Mouse (Mus musculus) adrenal gland, postnatal 10 days (tissue): ENCODE results near the gene Cpne6. TPM values are rescaled to one million over a fixed set of nuclear protein-coding genes. Genes with fewer than 3 reads are reported as not detected.

Source experiments
- DNase-seq: peaks from one replicate; pipeline ENCODE4 v3.0.0; 2021; ENCODE audit warnings: mixed read lengths
- long read RNA-seq, 2 experiments: library from polyadenylated mRNA; stranded (forward); transcript quantifications; one replicate each; pipeline ENCODE4 v2.0.0; 2021
- total RNA-seq, 2 experiments: library from RNA; stranded (reverse); gene quantifications; 2 replicates each; pipeline ENCODE4 v1.2.3; 2021

Cpne6 gene
- under 1 TPM; 0.09 to 0.61 TPM for total RNA-seq
- long read RNA-seq, experiment 1: 0 reads
- long read RNA-seq, experiment 2: 0 reads

GRCm38 (mm10) chr14:55510125-55510731 is at the start of gene Cpne6:
TSS of gene Cpne6 (plus strand) at chr14:55510445.
- no peak for DNase-seq

DNA sequence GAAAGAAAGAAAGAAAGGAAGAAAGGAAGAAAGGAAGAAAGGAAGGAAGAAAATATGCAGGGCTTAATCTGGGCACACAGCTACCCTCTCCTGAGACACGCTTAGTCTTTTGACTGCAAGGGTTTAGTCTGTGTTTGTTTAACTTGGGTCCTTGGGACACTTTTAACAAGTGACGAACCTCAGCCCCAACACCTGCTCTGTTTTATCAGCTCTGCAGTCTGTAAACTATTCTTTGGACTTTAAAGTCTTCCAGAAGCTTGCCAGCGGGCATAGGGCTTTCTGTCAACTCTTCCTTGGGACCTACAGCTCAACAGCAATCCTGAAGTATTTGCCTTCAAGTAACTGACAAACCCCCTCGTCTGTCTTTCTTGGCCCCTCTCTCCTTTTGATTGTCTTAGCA is 48.5 kb upstream of the Cpne6 start:
- DNase-seq: no peak

- no peak for DNase-seq
These were observed 43.8 kb upstream of the Cpne6 start for GRCm38 (mm10) chr14:55466481-55466880.

DNA sequence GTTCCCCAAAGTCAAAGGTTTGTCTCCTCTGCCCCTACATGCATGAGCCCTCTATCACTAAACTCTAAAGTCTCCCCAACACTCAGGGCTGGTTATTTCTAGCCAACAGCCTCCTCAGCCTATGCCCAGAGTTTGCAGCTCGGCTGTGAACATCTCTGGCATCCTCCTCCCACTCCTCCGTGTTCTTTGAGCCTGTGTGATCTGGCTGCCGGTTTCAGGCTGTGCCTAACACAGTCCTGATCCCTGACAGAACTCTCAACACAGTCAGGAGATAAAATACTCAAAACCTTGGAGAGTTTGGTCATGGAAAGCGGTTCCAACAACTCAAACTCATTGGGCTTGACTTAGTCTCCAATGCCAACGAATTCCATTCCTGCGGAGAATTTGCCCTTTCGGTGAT is 43.1 kb upstream of the Cpne6 start:
- DNase-seq: no peak

DNA sequence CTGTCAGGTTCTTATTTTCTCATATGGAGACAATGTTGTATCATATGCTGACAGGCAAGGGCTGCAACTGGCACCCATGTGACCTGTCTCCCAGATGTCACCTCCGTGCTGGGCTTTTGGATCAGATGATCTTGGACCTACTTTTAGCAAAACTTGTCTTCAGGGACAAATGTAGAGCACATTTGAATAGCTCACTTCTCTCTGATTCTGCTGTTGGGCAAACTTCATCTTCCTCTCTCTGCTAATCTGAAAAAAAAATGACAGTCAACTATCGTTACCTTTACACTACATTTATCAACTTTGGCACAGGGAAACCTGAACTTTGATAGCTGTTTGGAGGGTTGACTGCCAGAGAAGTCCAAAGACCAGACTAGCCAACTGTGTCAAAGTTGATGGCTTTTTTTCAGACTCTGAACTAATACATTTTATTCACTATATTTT is 41.9 kb upstream of the Cpne6 start:
- DNase-seq: peak; percentile 36

DNA sequence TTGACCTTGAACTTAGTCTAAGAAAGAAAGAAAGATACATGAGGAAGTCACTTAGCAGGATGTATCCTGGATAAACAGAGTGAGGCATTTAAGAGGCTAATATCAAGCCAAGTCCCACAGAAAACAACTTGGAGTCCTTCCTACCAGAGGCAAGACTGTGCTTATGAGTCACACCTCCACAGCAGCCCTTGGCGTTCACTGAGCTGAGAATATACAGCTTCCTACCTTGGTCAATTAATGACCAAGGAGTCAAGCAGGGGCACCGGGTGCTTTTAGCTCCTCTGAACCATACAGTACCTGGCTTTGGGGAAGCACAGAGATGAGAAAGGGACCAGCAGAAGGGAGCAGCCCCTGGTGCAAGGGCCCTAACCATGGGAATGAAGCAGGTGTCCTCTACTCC is 41.2 kb upstream of the Cpne6 start:
- DNase-seq: peak; percentile 32

DNA sequence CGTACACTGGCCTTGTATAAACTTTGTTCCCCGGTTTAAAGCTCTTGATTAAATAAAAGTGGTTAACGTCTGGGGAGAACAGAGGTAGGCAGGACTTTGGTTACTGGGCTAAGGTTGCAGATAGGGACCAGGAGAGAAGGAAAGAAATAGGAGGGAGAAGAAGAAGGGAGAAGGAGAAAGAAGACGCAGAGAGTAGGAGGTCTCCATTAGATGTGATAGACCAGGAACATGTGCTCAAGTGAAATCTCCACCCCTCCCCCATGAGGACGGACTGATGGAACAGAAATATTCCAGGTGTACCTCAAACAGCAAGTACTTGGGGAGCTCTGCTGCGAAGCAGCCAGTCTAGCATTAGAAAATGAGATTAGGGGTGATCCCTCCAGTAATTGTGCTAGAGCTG is 40.4 kb upstream of the Cpne6 start:
- no peak for DNase-seq

DNA sequence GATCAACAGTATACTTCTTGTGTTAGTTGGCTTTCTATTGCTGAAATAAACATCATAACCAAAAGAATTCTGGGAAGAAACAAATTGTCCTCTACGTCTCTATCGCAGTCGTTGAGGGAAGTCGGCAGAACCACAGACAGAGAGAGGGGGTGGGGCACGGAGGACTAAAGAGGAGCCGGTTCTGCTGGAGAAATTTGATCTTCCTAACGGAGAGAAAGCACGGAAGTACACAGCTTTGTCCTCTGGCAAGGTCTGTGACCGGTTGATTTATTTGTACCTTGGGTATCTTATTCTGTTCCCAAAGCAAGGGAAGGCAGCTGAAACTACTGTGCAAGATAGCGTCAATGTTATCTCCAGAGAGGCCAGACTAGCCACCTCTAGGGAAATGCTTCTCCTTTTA is 39.4 kb upstream of the Cpne6 start:
- peak; percentile 33 for DNase-seq

DNA sequence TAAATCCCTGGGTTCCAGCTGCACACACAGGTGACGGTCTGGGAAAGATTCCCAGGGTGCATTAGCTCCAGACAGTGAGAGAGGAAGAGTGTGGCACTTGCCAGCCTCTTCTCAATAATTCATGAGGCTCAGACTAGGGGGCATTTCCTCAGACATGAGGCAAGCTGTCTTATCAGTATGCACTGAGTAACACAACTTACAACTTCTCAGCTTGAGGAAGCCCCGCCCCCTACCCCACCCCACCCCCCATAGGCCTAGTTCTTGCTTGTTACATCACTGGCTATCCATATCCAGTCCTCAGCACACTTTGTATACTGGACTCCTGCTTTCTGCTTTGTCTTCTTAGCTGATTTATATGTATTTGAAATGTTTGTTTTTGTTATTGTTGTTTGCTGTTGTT is 34.6 kb upstream of the Cpne6 start:
- no peak for DNase-seq

- no peak for DNase-seq
These were observed 32.8 kb upstream of the Cpne6 start for GRCm38 (mm10) chr14:55477421-55477820.

- DNase-seq: no peak
These were observed 32.4 kb upstream of the Cpne6 start for GRCm38 (mm10) chr14:55477829-55478228.

GRCm38 (mm10) chr14:55478651-55479599 is 31.3 kb upstream of the Cpne6 start, which contains the start of gene Dhrs4:
TSS of gene Dhrs4 (plus strand) at chr14:55478758.
- DNase-seq: peak; percentile 88

GRCm38 (mm10) chr14:55479629-55480028 is 30.6 kb upstream of the Cpne6 start:
- DNase-seq: no peak

GRCm38 (mm10) chr14:55484430-55485085 is 25.7 kb upstream of the Cpne6 start:
- no peak for DNase-seq

- DNase-seq: no peak
These were observed 23.4 kb upstream of the Cpne6 start for GRCm38 (mm10) chr14:55486836-55487235.

DNA sequence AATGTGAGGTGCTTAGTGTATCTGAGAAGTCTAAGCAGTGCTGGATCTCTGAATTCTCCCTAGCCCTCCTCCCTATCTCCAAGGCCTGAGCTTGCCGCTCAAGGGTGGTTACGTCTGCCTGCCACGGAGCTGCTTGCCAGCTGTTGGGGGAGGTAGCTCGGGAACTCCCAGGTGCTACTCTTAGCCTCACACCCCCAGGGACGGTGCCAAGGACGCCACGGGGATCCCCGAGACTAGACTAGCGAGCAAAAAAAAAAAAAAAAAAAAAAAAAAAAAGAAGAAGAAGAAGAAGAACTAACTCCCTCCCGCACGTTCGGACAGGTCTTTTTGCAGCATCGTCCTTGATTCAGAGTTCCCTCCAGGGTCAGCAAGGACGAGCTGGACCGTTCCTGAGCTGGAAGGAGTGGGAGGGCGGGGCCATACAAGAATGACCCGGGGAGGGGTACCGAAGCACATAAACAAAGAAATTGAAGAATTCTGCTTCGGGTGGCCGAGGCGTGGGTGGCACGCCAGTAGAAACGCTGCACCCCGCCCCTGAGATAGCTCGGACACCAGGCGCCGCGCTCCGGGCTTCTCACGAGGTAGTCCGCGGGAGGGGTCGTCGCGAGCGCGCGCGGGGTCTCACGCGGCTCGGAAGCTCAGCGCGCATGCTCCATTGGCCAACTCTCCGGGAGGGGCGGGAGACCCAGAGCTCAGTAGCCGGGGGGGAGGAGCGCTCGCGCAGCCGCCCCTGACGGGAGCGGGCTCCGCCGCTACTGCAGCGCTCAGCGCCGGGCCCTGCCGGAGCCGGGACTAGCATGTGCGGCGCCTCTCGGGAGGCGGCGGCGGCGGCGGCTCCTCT is 19.7 kb upstream of the Cpne6 start, which contains the start of gene Carmil3:
TSS of gene Carmil3 (plus strand) at position 291 of the 841 bp plus-strand sequence.
- DNase-seq: peak; percentile 78

DNA sequence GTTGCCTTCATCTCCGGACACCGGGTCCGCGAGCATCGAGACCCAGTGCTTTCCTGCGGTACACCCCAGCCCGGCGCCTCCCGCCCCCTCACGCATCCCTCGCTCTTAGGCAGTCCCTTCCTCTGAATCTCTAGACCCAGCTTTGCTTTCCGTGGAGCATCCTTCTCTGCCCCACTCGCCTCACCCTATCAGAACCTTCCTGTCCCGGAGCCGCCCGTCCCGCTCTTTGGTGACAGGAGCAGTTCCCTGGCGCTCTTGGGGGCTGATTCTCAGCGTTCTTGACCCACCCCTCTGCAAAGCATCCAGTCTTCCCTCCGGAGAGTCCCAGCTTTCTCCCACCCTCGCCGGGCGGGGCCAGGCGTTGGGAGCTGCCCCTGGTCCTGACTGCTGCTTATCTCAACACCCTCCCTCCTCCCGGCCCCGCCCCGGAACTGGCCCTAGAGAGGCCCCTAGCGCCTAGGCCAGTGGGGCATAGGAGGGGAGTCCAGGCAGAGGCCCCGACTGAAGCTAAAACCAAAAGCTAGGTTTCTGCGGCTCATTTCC is 18.9 kb upstream of the Cpne6 start:
- peak; percentile 79 for DNase-seq

DNA sequence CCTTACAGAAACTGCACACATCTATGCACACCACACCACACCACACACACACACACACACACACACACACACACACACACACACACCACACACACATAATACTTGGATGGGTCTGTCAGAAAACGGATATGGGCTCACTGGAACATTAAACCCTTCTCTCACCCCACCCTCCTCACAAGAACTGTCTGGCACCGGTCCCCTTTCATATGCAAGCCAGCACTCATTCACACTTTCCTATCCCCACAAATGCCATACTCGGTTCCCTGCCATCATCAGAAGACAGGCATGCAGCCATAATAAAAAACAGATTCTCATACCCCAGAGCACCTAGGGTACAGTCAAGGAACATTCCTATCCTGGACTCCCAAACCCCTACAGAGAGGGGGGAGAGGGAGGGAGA is 18.1 kb upstream of the Cpne6 start:
- no peak for DNase-seq

DNA sequence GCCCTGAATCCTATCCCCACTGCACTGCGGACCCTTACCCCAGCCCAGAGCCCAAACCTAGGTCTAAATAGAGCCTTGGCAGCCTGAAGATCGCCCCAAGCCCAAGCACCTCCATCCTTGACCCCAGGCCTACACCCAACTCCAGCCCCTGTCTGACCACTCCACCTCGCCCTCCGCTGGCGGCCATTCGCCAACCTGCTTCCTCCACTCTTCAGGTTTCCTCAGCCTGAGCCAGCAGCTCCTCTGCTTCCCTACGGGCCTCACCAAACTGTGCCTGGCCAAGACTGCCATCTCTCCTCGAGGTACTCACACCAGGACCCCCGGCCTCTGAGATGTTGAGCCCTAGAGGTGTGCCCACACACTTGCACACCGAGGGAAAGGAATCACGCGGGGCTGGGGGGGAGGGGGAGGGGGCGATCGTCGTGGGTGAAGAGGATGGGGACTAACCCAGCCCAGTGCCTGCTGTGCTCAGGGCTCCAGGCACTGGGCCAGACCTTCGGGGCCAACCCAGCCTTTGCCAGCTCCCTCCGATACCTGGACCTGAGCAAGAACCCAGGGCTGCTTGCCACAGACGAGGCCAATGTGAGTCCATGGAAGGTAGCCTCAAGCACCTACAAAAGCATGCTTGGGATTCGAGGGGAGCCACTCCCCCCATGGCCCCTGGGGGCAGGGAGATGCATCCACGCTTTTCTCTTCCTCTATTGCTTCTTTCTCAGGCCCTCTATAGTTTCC is 14.6 kb upstream of the Cpne6 start:
- DNase-seq: no peak

GRCm38 (mm10) chr14:55496761-55497448 is 13.3 kb upstream of the Cpne6 start:
- no peak for DNase-seq
